16 mouse cellular contexts compared by ENCODE assay signal in genomic region chr17:25807452-25807851, GRCm38 (mm10). TPM values are rescaled to one million over a fixed set of nuclear protein-coding genes. Genes with fewer than 3 reads are reported as not detected.
"Had no signal": no experiment of that assay in that cellular context is flagged by ENCODE, and none has a peak within 500 bp of the region (broad histone marks: within the 10 kb centered on the region; RNA-seq: fewer than 3 reads in every experiment).

No protein-coding gene starts in this region.

RNA-seq across cellular contexts. Expression of gene Fbxl16, which starts 1.4 kb away (rescaled TPM):
- total RNA-seq: hematopoietic stem cell, adult 5-6 weeks; liver, adult 2 months had no signal
- polyA plus RNA-seq: inflammation-experienced regulatory T-cells, adult 6 months had no signal

RNA-seq across cellular contexts. Expression of gene AC134908.4, which starts 12.0 kb away (rescaled TPM):
- total RNA-seq: gastrocnemius, adult 18-20 months; gastrocnemius, postnatal 14 days; gastrocnemius, postnatal 36 days; heart, adult 2 months; heart, postnatal 14 days; hematopoietic stem cell, adult 5-6 weeks; layer of hippocampus, postnatal 10 days; left cerebral cortex, postnatal 4 days had no signal
- polyA plus RNA-seq: heart, adult 2 months; heart, embryonic 13.5 days; hindbrain, embryonic 15.5 days; inflammation-experienced regulatory T-cells, adult 6 months; intestine, embryonic 15.5 days; kidney, embryonic 15.5 days; limb, embryonic 13.5 days; liver, embryonic 12.5 days had no signal
